Mouse (Mus musculus) frontal cortex, postnatal 14 days (tissue): ENCODE measurements around the gene Mri1.

Experiments
- DNase-seq, 2 experiments: peaks; one replicate each; pipeline ENCODE4 v3.0.0; 2022; ENCODE audit warnings: low spot score in 2 of 2

Gene Mri1

GRCm38 (mm10) chr8:84236998-84237473 lies 20.1 kb downstream of the Mri1 start, which contains the start of gene Zswim4:
Zswim4 (minus strand) TSS chr8:84237055.
- DNase-seq = peak; percentile 98 to 99

GRCm38 (mm10) chr8:84236410-84236997 lies 20.6 kb downstream of the Mri1 start:
- no peak for DNase-seq

GRCm38 (mm10) chr8:84235746-84236409 lies 21.2 kb downstream of the Mri1 start:
- DNase-seq = no peak

GRCm38 (mm10) chr8:84233055-84233454 lies 24.1 kb downstream of the Mri1 start:
- DNase-seq = no peak

- no peak for DNase-seq
Measured at GRCm38 (mm10) chr8:84230735-84231134, 26.4 kb downstream of the Mri1 start.

GRCm38 (mm10) chr8:84223322-84224029 lies 33.6 kb downstream of the Mri1 start:
- DNase-seq = no peak

- no peak for DNase-seq
Measured at GRCm38 (mm10) chr8:84222566-84223165, 34.5 kb downstream of the Mri1 start.

- no peak for DNase-seq
Measured at GRCm38 (mm10) chr8:84220105-84220504, 37.0 kb downstream of the Mri1 start.

GRCm38 (mm10) chr8:84218143-84218542 lies 39.0 kb downstream of the Mri1 start:
- no peak for DNase-seq

GRCm38 (mm10) chr8:84217206-84217605 lies 39.9 kb downstream of the Mri1 start:
- no peak for DNase-seq

- no peak for DNase-seq
Measured at GRCm38 (mm10) chr8:84213277-84213676, 43.8 kb downstream of the Mri1 start.

- DNase-seq = no peak
Measured at GRCm38 (mm10) chr8:84211881-84212563, 45.1 kb downstream of the Mri1 start.

GRCm38 (mm10) chr8:84211202-84211601 lies 45.9 kb downstream of the Mri1 start:
- DNase-seq = no peak

- peak; percentile 65 to 79 for DNase-seq
Measured at GRCm38 (mm10) chr8:84210167-84210791, 46.8 kb downstream of the Mri1 start.

GRCm38 (mm10) chr8:84208381-84209380 lies 48.4 kb downstream of the Mri1 start:
- no peak for DNase-seq

GRCm38 (mm10) chr8:84207811-84208210 lies 49.3 kb downstream of the Mri1 start:
- DNase-seq = no peak

GRCm38 (mm10) chr8:84206666-84207065 lies 50.5 kb downstream of the Mri1 start:
- DNase-seq = no peak

GRCm38 (mm10) chr8:84205073-84205472 lies 52.1 kb downstream of the Mri1 start:
- DNase-seq = no peak

GRCm38 (mm10) chr8:84203975-84204772 lies 53.0 kb downstream of the Mri1 start:
- peak in 1 of 2 experiments; percentile 56 for DNase-seq
